Mouse (Mus musculus) G1E (cell line): ENCODE results near the gene Rora. TPM values are rescaled to one million over a fixed set of nuclear protein-coding genes. Genes with fewer than 3 reads are reported as not detected.

Experiments used
- ATAC-seq: 2 replicates; pipeline ENCODE4 v1.8.0; 2016; ENCODE audit warnings: mild to moderate bottlenecking; ENCODE audit not compliant: insufficient number of reproducible peaks, poor library complexity, low FRiP score, severe bottlenecking; ENCODE audit errors: extremely low read depth
- DNase-seq: peaks from one replicate; pipeline ENCODE4 v3.0.0; 2012; ENCODE audit warnings: low spot score
- H3K27me3 ChIP-seq: 2 replicates; pipeline ENCODE4 v1.6.1; 2012; ENCODE audit warnings: mild to moderate bottlenecking, low read length, inconsistent platforms; ENCODE audit not compliant: insufficient read depth
- H3K36me3 ChIP-seq: replicated peaks from 2 replicates; pipeline ENCODE3; 2012; ENCODE audit warnings: mild to moderate bottlenecking, inconsistent platforms
- H3K4me1 ChIP-seq: 2 replicates; pipeline ENCODE4 v1.6.1; 2012; ENCODE audit warnings: low read depth, low read length, inconsistent platforms, mixed read lengths; ENCODE audit not compliant: insufficient read depth
- H3K4me3 ChIP-seq: 2 replicates; pipeline ENCODE4 v1.5.1; 2012; ENCODE audit warnings: low read depth, mild to moderate bottlenecking, inconsistent platforms, low read length, moderate library complexity, mixed read lengths
- H3K9me3 ChIP-seq: replicated peaks from 2 replicates; pipeline ENCODE4 v1.6.1; 2012; ENCODE audit warnings: inconsistent platforms
- CTCF ChIP-seq: IDR thresholded peaks from 2 replicates; pipeline ENCODE4 v1.5.1; 2012; ENCODE audit warnings: low read depth, low read length, inconsistent platforms, mixed read lengths
- GATA1 ChIP-seq: IDR thresholded peaks from 2 replicates; pipeline ENCODE4 v1.6.1; 2012; ENCODE audit warnings: borderline replicate concordance, low read length, inconsistent platforms, mixed read lengths
- GATA2 ChIP-seq: IDR thresholded peaks from 2 replicates; pipeline ENCODE4 v1.6.1; 2012; ENCODE audit warnings: low read depth, low read length, inconsistent platforms, borderline replicate concordance
- POLR2AphosphoS5 ChIP-seq: IDR thresholded peaks from 2 replicates; pipeline ENCODE4 v1.6.1; 2012; ENCODE audit warnings: low read depth, low read length, inconsistent platforms; ENCODE audit not compliant: insufficient replicate concordance
- TAL1 ChIP-seq: conservative IDR thresholded peaks from 2 replicates; pipeline ENCODE4 v1.6.1; 2012; ENCODE audit warnings: low read depth, low read length, inconsistent platforms, mixed read lengths
- polyA plus RNA-seq: library from polyadenylated mRNA; stranded (reverse); fragments of >175 nt; gene quantifications from 2 replicates; pipeline ENCODE4 v1.2.3, GENCODE M21; 2012
- total RNA-seq, 2 experiments: library from RNA; stranded (forward) in 1 of 2; stranded (reverse) in 1 of 2; fragments of 200-1000 nt in 1 of 2; fragments of >200 nt in 1 of 2; fragmentation: Nextera tagmentation in 1 of 2; gene quantifications; 2 replicates each; pipeline ENCODE4 v1.2.3; 2014 to 2017

The Rora gene
- total and polyA plus RNA-seq, 3 experiments = 0.11 TPM; not detected in 2

- no peaks in the 10 kb centered on the region for H3K4me1 ChIP-seq
- no peaks in the 10 kb centered on the region for H3K27me3 ChIP-seq
- no peak overlapping the region for H3K4me3 ChIP-seq
- TF ChIP-seq CTCF (no peak), POLR2AphosphoS5 (no peak), GATA2 (no peak), TAL1 (no peak), GATA1 (no peak)
- H3K36me3 ChIP-seq = no peaks in the 10 kb centered on the region
- DNase-seq (no peak), ATAC-seq (no peak)
- no peaks in the 10 kb centered on the region for H3K9me3 ChIP-seq
Measured at GRCm38 (mm10) chr9:69319434-69319833, 665.8 kb downstream of the Rora start.

GRCm38 (mm10) chr9:69319913-69320634 lies 666.5 kb downstream of the Rora start:
- H3K9me3 ChIP-seq = no peaks in the 10 kb centered on the region
- ATAC-seq = no peak
- H3K4me1 ChIP-seq = no peaks in the 10 kb centered on the region
- DNase-seq = no peak
- no peak overlapping the region for H3K4me3 ChIP-seq
- H3K27me3 ChIP-seq = no peaks in the 10 kb centered on the region
- TF ChIP-seq POLR2AphosphoS5 (no peak), GATA1 (no peak), TAL1 (no peak), CTCF (no peak), GATA2 (no peak)
- no peaks in the 10 kb centered on the region for H3K36me3 ChIP-seq

GRCm38 (mm10) chr9:69320635-69321027 lies 667.0 kb downstream of the Rora start:
- no peak for ATAC-seq
- Histone ChIP-seq H3K4me3 (no peak overlapping the region), H3K36me3 (no peaks in the 10 kb centered on the region), H3K4me1 (no peaks in the 10 kb centered on the region), H3K9me3 (no peaks in the 10 kb centered on the region), H3K27me3 (no peaks in the 10 kb centered on the region)
- no peak for DNase-seq
- TF ChIP-seq POLR2AphosphoS5 (no peak), GATA2 (no peak), TAL1 (no peak)

GRCm38 (mm10) chr9:69321956-69322355 lies 668.4 kb downstream of the Rora start:
- DNase-seq (no peak), ATAC-seq (no peak)
- Histone ChIP-seq H3K4me3 (no peak overlapping the region), H3K4me1 (no peaks in the 10 kb centered on the region), H3K36me3 (no peaks in the 10 kb centered on the region), H3K27me3 (no peaks in the 10 kb centered on the region), H3K9me3 (no peaks in the 10 kb centered on the region)
- no peak for TF ChIP-seq POLR2AphosphoS5
- no peak for TF ChIP-seq CTCF
- TF ChIP-seq GATA2 = no peak
- no peak for TF ChIP-seq TAL1
- no peak for TF ChIP-seq GATA1

GRCm38 (mm10) chr9:69323831-69324230 lies 670.2 kb downstream of the Rora start:
- no peak overlapping the region for H3K4me3 ChIP-seq
- H3K36me3 ChIP-seq = no peaks in the 10 kb centered on the region
- H3K4me1 ChIP-seq = no peaks in the 10 kb centered on the region
- ATAC-seq (no peak), DNase-seq (no peak)
- H3K27me3 ChIP-seq = no peaks in the 10 kb centered on the region
- H3K9me3 ChIP-seq = no peaks in the 10 kb centered on the region
- no peak for TF ChIP-seq GATA2

GRCm38 (mm10) chr9:69327077-69327476 lies 673.5 kb downstream of the Rora start:
- Histone ChIP-seq H3K4me1 (no peaks in the 10 kb centered on the region), H3K27me3 (no peaks in the 10 kb centered on the region), H3K4me3 (no peak overlapping the region), H3K9me3 (no peaks in the 10 kb centered on the region), H3K36me3 (no peaks in the 10 kb centered on the region)
- DNase-seq (no peak), ATAC-seq (no peak)
- TF ChIP-seq CTCF (no peak), GATA1 (no peak), GATA2 (no peak), POLR2AphosphoS5 (no peak), TAL1 (no peak)

- H3K4me1 ChIP-seq = no peaks in the 10 kb centered on the region
- no peak overlapping the region for H3K4me3 ChIP-seq
- no peak for TF ChIP-seq TAL1
- TF ChIP-seq GATA2 = no peak
- no peak for TF ChIP-seq POLR2AphosphoS5
- no peaks in the 10 kb centered on the region for H3K36me3 ChIP-seq
- DNase-seq (no peak), ATAC-seq (no peak)
- no peaks in the 10 kb centered on the region for H3K27me3 ChIP-seq
- H3K9me3 ChIP-seq = no peaks in the 10 kb centered on the region
Measured at GRCm38 (mm10) chr9:69327591-69327990, 674.0 kb downstream of the Rora start.
